Mouse (Mus musculus) heart, embryonic 13.5 days (tissue): ENCODE measurements around the gene Zmym3. TPM values are rescaled to one million over a fixed set of nuclear protein-coding genes. Genes with fewer than 3 reads are reported as not detected.
A peak's percentile ranks its signal among the peaks of the same experiment; 100 is the strongest.

Source experiments
- ATAC-seq: fragments of 200-750 bp; cut with Nextera tagmentation; 2 replicates; pipeline ENCODE4 v1.8.0; 2017; ENCODE audit warnings: moderate TSS enrichment; ENCODE audit not compliant: insufficient number of reproducible peaks, low FRiP score, low TSS enrichment; ENCODE audit errors: extremely low read depth
- H3K27ac ChIP-seq: fragments of 300-500 bp; sonication (generic); replicated peaks from 2 replicates; pipeline ENCODE4 v1.5.1; 2015; ENCODE audit warnings: moderate library complexity, mild to moderate bottlenecking, inconsistent platforms
- H3K27me3 ChIP-seq: fragments of 300-500 bp; sonication (generic); replicated peaks from 2 replicates; pipeline ENCODE4 v1.6.1; 2015; ENCODE audit warnings: mild to moderate bottlenecking, inconsistent platforms
- H3K36me3 ChIP-seq: fragments of 300-500 bp; sonication (generic); 2 replicates; pipeline ENCODE4 v1.6.1; 2015; ENCODE audit warnings: mild to moderate bottlenecking, inconsistent platforms
- H3K4me1 ChIP-seq: fragments of 300-500 bp; sonication (generic); 2 replicates; pipeline ENCODE4 v1.6.1; 2015; ENCODE audit warnings: inconsistent platforms
- H3K4me2 ChIP-seq: fragments of 300-500 bp; sonication (generic); 2 replicates; pipeline ENCODE4 v1.6.1; 2015; ENCODE audit warnings: inconsistent platforms, mild to moderate bottlenecking, moderate library complexity
- H3K4me3 ChIP-seq: fragments of 300-500 bp; sonication (generic); 2 replicates; pipeline ENCODE4 v1.5.1; 2015; ENCODE audit warnings: moderate library complexity, mild to moderate bottlenecking, inconsistent platforms
- H3K9ac ChIP-seq: fragments of 300-500 bp; sonication (generic); 2 replicates; pipeline ENCODE4 v1.6.1; 2015; ENCODE audit warnings: inconsistent platforms, mild to moderate bottlenecking, moderate library complexity
- H3K9me3 ChIP-seq: fragments of 300-500 bp; sonication (generic); 2 replicates; pipeline ENCODE4 v1.6.1; 2016; ENCODE audit warnings: inconsistent platforms
- WGBS: fragments of 180-500 bp; shearing (Covaris S2); methylation state at CpG from one replicate; pipeline ENCODE4 v1.1.7; 2015; ENCODE audit warnings: mixed read lengths; 5-methylcytosine and 5-hydroxymethylcytosine counted together
- polyA plus RNA-seq: library from polyadenylated mRNA; unstranded; fragments of >200 nt; fragmentation: Nextera tagmentation; extraction: Ambion mirVana; gene quantifications from 2 replicates; pipeline ENCODE4 v1.2.1, GENCODE M21; 2015

Zmym3 gene
- polyA plus RNA-seq, result 26.9 and 29.8 TPM in 2 replicates

GRCm38 (mm10) chrX:101420700-101421095 lies at the start of gene Zmym3:
TSS of gene Zmym3 (minus strand) at chrX:101420849.
- H3K36me3 ChIP-seq, result peaks cover 11% of the 10 kb centered on the region
- peaks cover 17% of the 10 kb centered on the region for H3K4me1 ChIP-seq
- no peak for ATAC-seq
- 0 out of 2 replicates have a peak, but pooled peaks cover 5% of the 10 kb centered on the region for H3K27me3 ChIP-seq
- WGBS, result 28% methylated on average over 4 of the region's 4 CpGs
- peak within 1 kb of the TSS; percentile 72 for H3K4me2 ChIP-seq
- peak within 1 kb of the TSS; percentile 82 for H3K27ac ChIP-seq
- peak within 1 kb of the TSS; percentile 87 for H3K9ac ChIP-seq
- H3K4me3 ChIP-seq, result peak within 1 kb of the TSS; percentile 67
- H3K9me3 ChIP-seq, result no peaks in the 10 kb centered on the region

GRCm38 (mm10) chrX:101451591-101451990 lies 30.9 kb upstream of the Zmym3 start:
- no peak overlapping the region for H3K4me3 ChIP-seq
- H3K9ac ChIP-seq, result no peak overlapping the region
- H3K4me2 ChIP-seq, result no peak overlapping the region
- H3K4me1 ChIP-seq, result no peaks in the 10 kb centered on the region
- peaks cover 61% of the 10 kb centered on the region for H3K36me3 ChIP-seq
- no peaks in the 10 kb centered on the region for H3K9me3 ChIP-seq
- no peak for ATAC-seq
- H3K27ac ChIP-seq, result no peak overlapping the region
- peaks cover 4% of the 10 kb centered on the region; the same call in 1 of the 2 replicates for H3K27me3 ChIP-seq
- WGBS, result 70% methylated on average over 3 of the region's 3 CpGs

- H3K4me1 ChIP-seq, result no peaks in the 10 kb centered on the region
- H3K36me3 ChIP-seq, result peaks cover 66% of the 10 kb centered on the region
- H3K9ac ChIP-seq, result no peak overlapping the region
- no peak overlapping the region for H3K27ac ChIP-seq
- no peak overlapping the region for H3K4me2 ChIP-seq
- 64% methylated on average over 1 of the region's 1 CpGs for WGBS
- H3K27me3 ChIP-seq, result peaks cover 4% of the 10 kb centered on the region; the same call in 1 of the 2 replicates
- H3K4me3 ChIP-seq, result no peak overlapping the region
- H3K9me3 ChIP-seq, result no peaks in the 10 kb centered on the region
- ATAC-seq, result no peak
Observed at GRCm38 (mm10) chrX:101451147-101451546, 30.5 kb upstream of the Zmym3 start.

GRCm38 (mm10) chrX:101448886-101449475 lies 28.3 kb upstream of the Zmym3 start, which contains the start of gene Itgb1bp2:
TSS of gene Itgb1bp2 (plus strand) at chrX:101449088.
- Histone ChIP-seq H3K27me3 (peaks cover 4% of the 10 kb centered on the region; the same call in 1 of the 2 replicates), H3K4me2 (peak within 1 kb of the TSS; percentile 51), H3K36me3 (peaks cover 87% of the 10 kb centered on the region), H3K9ac (peak within 1 kb of the TSS; percentile 67), H3K27ac (peak within 1 kb of the TSS; percentile 81), H3K4me3 (peak within 1 kb of the TSS; percentile 34), H3K4me1 (no peaks in the 10 kb centered on the region), H3K9me3 (no peaks in the 10 kb centered on the region)
- WGBS, result 52% methylated on average over 4 of the region's 4 CpGs
- peak; percentile 63 for ATAC-seq

- 0 out of 2 replicates have a peak, but pooled peaks have one; percentile 19 for ATAC-seq
- Histone ChIP-seq H3K4me3 (peak overlapping the region; percentile 73), H3K4me2 (peak overlapping the region; percentile 70), H3K27me3 (no peaks in the 10 kb centered on the region), H3K4me1 (peaks cover 13% of the 10 kb centered on the region), H3K9ac (peak overlapping the region; percentile 94), H3K9me3 (no peaks in the 10 kb centered on the region), H3K27ac (peak overlapping the region; percentile 93), H3K36me3 (peaks cover 21% of the 10 kb centered on the region)
- WGBS, result 13% methylated on average over 14 of the region's 14 CpGs
Observed at GRCm38 (mm10) chrX:101429976-101430375, 9.3 kb upstream of the Zmym3 start.

GRCm38 (mm10) chrX:101429142-101429949 lies 8.7 kb upstream of the Zmym3 start, which contains the start of gene Nono:
TSS of gene Nono (plus strand) at chrX:101429318.
- peak within 1 kb of the TSS; percentile 93 for H3K27ac ChIP-seq
- peak within 1 kb of the TSS; percentile 73 for H3K4me3 ChIP-seq
- H3K9me3 ChIP-seq, result no peaks in the 10 kb centered on the region
- peaks cover 13% of the 10 kb centered on the region for H3K4me1 ChIP-seq
- peak within 1 kb of the TSS; percentile 94 for H3K9ac ChIP-seq
- peak within 1 kb of the TSS; percentile 70 for H3K4me2 ChIP-seq
- WGBS, result 12% methylated on average over 50 of the region's 51 CpGs
- H3K36me3 ChIP-seq, result peaks cover 21% of the 10 kb centered on the region
- ATAC-seq, result peak; percentile 85
- no peaks in the 10 kb centered on the region for H3K27me3 ChIP-seq

- no peak for ATAC-seq
- WGBS, result 20% methylated on average over 7 of the region's 7 CpGs
- no peaks in the 10 kb centered on the region for H3K9me3 ChIP-seq
- H3K36me3 ChIP-seq, result peaks cover 21% of the 10 kb centered on the region
- H3K9ac ChIP-seq, result peak overlapping the region; percentile 75
- H3K27ac ChIP-seq, result peak overlapping the region; percentile 90
- peak overlapping the region; percentile 73 for H3K4me3 ChIP-seq
- peak overlapping the region; percentile 57 for H3K4me2 ChIP-seq
- H3K27me3 ChIP-seq, result no peaks in the 10 kb centered on the region
- H3K4me1 ChIP-seq, result peaks cover 13% of the 10 kb centered on the region
Observed at GRCm38 (mm10) chrX:101428785-101429141, 8.1 kb upstream of the Zmym3 start.

GRCm38 (mm10) chrX:101427774-101428173 lies 7.1 kb upstream of the Zmym3 start:
- H3K27ac ChIP-seq, result no peak overlapping the region
- no peak for ATAC-seq
- no peak overlapping the region for H3K4me2 ChIP-seq
- H3K36me3 ChIP-seq, result peaks cover 17% of the 10 kb centered on the region
- H3K9ac ChIP-seq, result no peak overlapping the region
- no peaks in the 10 kb centered on the region for H3K9me3 ChIP-seq
- no peaks in the 10 kb centered on the region for H3K27me3 ChIP-seq
- no peak overlapping the region for H3K4me3 ChIP-seq
- 4% methylated on average over 1 of the region's 1 CpGs for WGBS
- peaks cover 13% of the 10 kb centered on the region for H3K4me1 ChIP-seq

GRCm38 (mm10) chrX:101423462-101423861 lies 2.8 kb upstream of the Zmym3 start:
- H3K4me2 ChIP-seq, result no peak overlapping the region
- H3K9ac ChIP-seq, result no peak overlapping the region
- ATAC-seq, result no peak
- no peaks in the 10 kb centered on the region for H3K9me3 ChIP-seq
- H3K4me3 ChIP-seq, result no peak overlapping the region
- H3K36me3 ChIP-seq, result no peaks in the 10 kb centered on the region
- no peaks in the 10 kb centered on the region for H3K27me3 ChIP-seq
- 69% methylated on average over 2 of the region's 2 CpGs for WGBS
- H3K4me1 ChIP-seq, result peaks cover 12% of the 10 kb centered on the region
- no peak overlapping the region for H3K27ac ChIP-seq

- Histone ChIP-seq H3K4me1 (peaks cover 17% of the 10 kb centered on the region), H3K27ac (peak overlapping the region; percentile 82), H3K4me2 (peak overlapping the region; percentile 72), H3K27me3 (0 out of 2 replicates have a peak, but pooled peaks cover 5% of the 10 kb centered on the region), H3K9ac (peak overlapping the region; percentile 87), H3K36me3 (peaks cover 18% of the 10 kb centered on the region), H3K9me3 (no peaks in the 10 kb centered on the region), H3K4me3 (peak overlapping the region; percentile 67)
- ATAC-seq, result peak; percentile 79
- 16% methylated on average over 52 of the region's 54 CpGs for WGBS
Observed at GRCm38 (mm10) chrX:101419725-101420699, 637 bp downstream of the Zmym3 start.
